Mouse (Mus musculus) adrenal gland, postnatal 4 days (tissue): ENCODE data around the gene Syvn1. TPM values are rescaled to one million over a fixed set of nuclear protein-coding genes. Genes with fewer than 3 reads are reported as not detected.

Experiments used
- microRNA-seq: library from miRNA; unstranded; fragments of <30 nt; microRNA quantifications from one replicate; pipeline ENCODE4 v1.2.0, GENCODE M21; 2021
- total RNA-seq, 2 experiments: library from RNA; stranded (reverse); gene quantifications; 2 replicates each; pipeline ENCODE4 v1.2.3; 2021

Gene Syvn1
- total RNA-seq, 2 experiments from 2014 or later, result 45.8 to 48.1 TPM

Small RNAs within 50 kb of the gene (microRNA-seq; reads per million reads assigned to microRNA genes)
- 2.4 reads per million for gene Mir6988

Other genes starting within 250 kb of the Syvn1 start
- gene Frmd8, start 171.3 kb upstream of the Syvn1 start, total RNA-seq, result 10 to 100 TPM; 42.4 to 45.9 TPM
- gene Slc25a45, start 168.8 kb upstream of the Syvn1 start, total RNA-seq, result 10 to 100 TPM; 25.9 to 26.3 TPM
- 1 to 10 TPM; 3.1 TPM for gene Tigd3, start 152.4 kb upstream of the Syvn1 start, total RNA-seq
- 100 to 1,000 TPM; 158 to 169 TPM for gene Dpf2, start 133.6 kb upstream of the Syvn1 start, total RNA-seq
- 10 to 100 TPM; 11.4 TPM for gene Cdc42ep2, start 121.8 kb upstream of the Syvn1 start, total RNA-seq
- 10 to 100 TPM; 35.0 to 37.9 TPM for gene Pola2, start 82.4 kb upstream of the Syvn1 start, total RNA-seq
- gene Slc22a20, start 60.4 kb upstream of the Syvn1 start, total RNA-seq, result not detected
- gene Capn1, start 30.7 kb upstream of the Syvn1 start, total RNA-seq, result 10 to 100 TPM; 28.5 to 43.9 TPM
- 10 to 100 TPM; 55.6 to 63.5 TPM for gene Mrpl49, start 11.2 kb downstream of the Syvn1 start, total RNA-seq
- 1,000 to 10,000 TPM; 1,446 to 1,549 TPM for gene Fau, start 11.3 kb downstream of the Syvn1 start, total RNA-seq
- 10 to 100 TPM; 28.0 to 31.0 TPM for gene Znhit2, start 14.6 kb downstream of the Syvn1 start, total RNA-seq
- 10 to 100 TPM; 17.0 to 25.1 TPM for gene Tm7sf2, start 21.8 kb downstream of the Syvn1 start, total RNA-seq
- 10 to 100 TPM; 80.2 to 83.4 TPM for gene Vps51, start 30.7 kb downstream of the Syvn1 start, total RNA-seq
- not detected for gene Tmem262, start 33.5 kb downstream of the Syvn1 start, total RNA-seq
- gene Gm28374, start 35.7 kb downstream of the Syvn1 start, total RNA-seq, result under 1 TPM in 1 of 2 experiments, not detected in 1; 0.95 TPM
- 10 to 100 TPM; 49.6 to 52.9 TPM for gene Zfpl1, start 38.4 kb downstream of the Syvn1 start, total RNA-seq
- gene Cdca5, start 38.4 kb downstream of the Syvn1 start, total RNA-seq, result 10 to 100 TPM; 12.4 to 13.7 TPM
- gene AC131692.1, start 47.8 kb downstream of the Syvn1 start, total RNA-seq, result under 1 TPM; 0.62 to 0.98 TPM
- 1 to 10 TPM in 1 of 2 experiments, under 1 TPM in 1; 0.73 to 1.1 TPM for gene Naaladl1, start 59.2 kb downstream of the Syvn1 start, total RNA-seq
- 10 to 100 TPM; 18.6 TPM for gene Sac3d1, start 72.1 kb downstream of the Syvn1 start, total RNA-seq
- gene Snx15, start 81.7 kb downstream of the Syvn1 start, total RNA-seq, result 10 to 100 TPM; 27.1 to 27.7 TPM
- 1 to 10 TPM in 1 of 2 experiments, under 1 TPM in 1; 0.81 to 2.0 TPM for gene Batf2, start 94.4 kb downstream of the Syvn1 start, total RNA-seq
- gene Arl2, start 95.0 kb downstream of the Syvn1 start, total RNA-seq, result 10 to 100 TPM; 64.2 to 65.1 TPM
- 1 to 10 TPM; 2.1 to 3.5 TPM for gene Majin, start 137.8 kb downstream of the Syvn1 start, total RNA-seq
- gene Gpha2, start 179.8 kb downstream of the Syvn1 start, total RNA-seq, result 10 to 100 TPM; 40.5 to 50.4 TPM
- 10 to 100 TPM; 68.4 to 71.2 TPM for gene Ppp2r5b, start 189.3 kb downstream of the Syvn1 start, total RNA-seq
- 10 to 100 TPM; 40.0 to 41.1 TPM for gene Atg2a, start 195.1 kb downstream of the Syvn1 start, total RNA-seq
- 10 to 100 TPM; 88.2 to 90.2 TPM for gene Ehd1, start 230.1 kb downstream of the Syvn1 start, total RNA-seq